Mouse (Mus musculus) limb, embryonic 11.5 days (tissue): ENCODE measurements around the gene Theg. TPM values are rescaled to one million over a fixed set of nuclear protein-coding genes. Genes with fewer than 3 reads are reported as not detected.

Source experiments
- ATAC-seq: fragments of 200-750 bp; cut with Nextera tagmentation; 2 replicates; pipeline ENCODE4 v1.8.0; 2017; ENCODE audit warnings: low read depth; ENCODE audit not compliant: insufficient number of reproducible peaks, low FRiP score, low TSS enrichment
- DNase-seq: peaks from one replicate; pipeline ENCODE4 v3.0.0-alpha.2; 2015; ENCODE audit warnings: low spot score
- H3K27ac ChIP-seq: fragments of 300-500 bp; sonication (generic); replicated peaks from 2 replicates; pipeline ENCODE4 v1.5.1; 2014; ENCODE audit warnings: low read depth, mild to moderate bottlenecking, low read length
- H3K27me3 ChIP-seq: fragments of 300-500 bp; sonication (generic); 2 replicates; pipeline ENCODE4 v1.6.1; 2014; ENCODE audit warnings: mild to moderate bottlenecking, low read length, mixed read lengths; ENCODE audit not compliant: control insufficient read depth, insufficient read depth
- H3K36me3 ChIP-seq: fragments of 300-500 bp; sonication (generic); 2 replicates; pipeline ENCODE4 v1.6.1; 2014; ENCODE audit warnings: mild to moderate bottlenecking, low read length, moderate library complexity, mixed read lengths; ENCODE audit not compliant: control insufficient read depth, insufficient read depth
- H3K4me1 ChIP-seq: fragments of 300-500 bp; sonication (generic); 2 replicates; pipeline ENCODE4 v1.6.1; 2014; ENCODE audit warnings: low read length, mixed read lengths; ENCODE audit not compliant: control insufficient read depth, insufficient read depth
- H3K4me2 ChIP-seq: fragments of 300-500 bp; sonication (generic); 2 replicates; pipeline ENCODE4 v1.6.1; 2014; ENCODE audit warnings: low read depth, mild to moderate bottlenecking, moderate library complexity; ENCODE audit not compliant: severe bottlenecking
- H3K4me3 ChIP-seq: fragments of 300-500 bp; sonication (generic); 2 replicates; pipeline ENCODE4 v1.5.1; 2014; ENCODE audit warnings: low read depth, low read length
- H3K9ac ChIP-seq: fragments of 300-500 bp; sonication (generic); 2 replicates; pipeline ENCODE4 v1.6.1; 2014; ENCODE audit warnings: mild to moderate bottlenecking, low read length
- H3K9me3 ChIP-seq: fragments of 300-500 bp; sonication (generic); 2 replicates; pipeline ENCODE4 v1.6.1; 2016; ENCODE audit warnings: low read length; ENCODE audit not compliant: control insufficient read depth
- WGBS: fragments of 180-500 bp; shearing (Covaris S2); extraction: QIAGEN DNeasy Blood & Tissue Kit; methylation state at CpG from one replicate; pipeline ENCODE4 v1.1.7; 2014; 5-methylcytosine and 5-hydroxymethylcytosine counted together
- polyA plus RNA-seq: library from polyadenylated mRNA; unstranded; fragments of >200 nt; fragmentation: Nextera tagmentation; extraction: Ambion mirVana; gene quantifications from 2 replicates; pipeline ENCODE4 v1.2.1, GENCODE M21; 2014

The Theg gene
- polyA plus RNA-seq, 1 experiment from 2014 or later, result not detected

GRCm38 (mm10) chr10:79586243-79586642 lies 888 bp downstream of the Theg start:
- Histone ChIP-seq H3K4me3 (no peak overlapping the region), H3K27ac (no peak overlapping the region), H3K36me3 (no peaks in the 10 kb centered on the region), H3K4me2 (no peak overlapping the region), H3K27me3 (no peaks in the 10 kb centered on the region), H3K9ac (no peak overlapping the region), H3K4me1 (no peaks in the 10 kb centered on the region), H3K9me3 (no peaks in the 10 kb centered on the region)
- no peak for ATAC-seq
- WGBS, result 73% methylated on average over 8 of the region's 8 CpGs
- DNase-seq, result no peak

- Histone ChIP-seq H3K9ac (no peak overlapping the region), H3K9me3 (no peaks in the 10 kb centered on the region), H3K4me2 (no peak overlapping the region), H3K27me3 (no peaks in the 10 kb centered on the region), H3K4me3 (no peak overlapping the region), H3K27ac (no peak overlapping the region), H3K36me3 (no peaks in the 10 kb centered on the region), H3K4me1 (no peaks in the 10 kb centered on the region)
- 96% methylated on average over 5 of the region's 5 CpGs for WGBS
- DNase-seq, result no peak
- ATAC-seq, result no peak
These were observed 1.4 kb downstream of the Theg start for GRCm38 (mm10) chr10:79585723-79586122.

GRCm38 (mm10) chr10:79585136-79585535 lies 2.0 kb downstream of the Theg start:
- H3K36me3 ChIP-seq, result no peaks in the 10 kb centered on the region
- H3K9me3 ChIP-seq, result no peaks in the 10 kb centered on the region
- no peak overlapping the region for H3K9ac ChIP-seq
- DNase-seq, result no peak
- ATAC-seq, result no peak
- H3K4me1 ChIP-seq, result no peaks in the 10 kb centered on the region
- H3K4me3 ChIP-seq, result no peak overlapping the region
- no peak overlapping the region for H3K27ac ChIP-seq
- 94% methylated on average over 6 of the region's 6 CpGs for WGBS
- H3K4me2 ChIP-seq, result no peak overlapping the region
- H3K27me3 ChIP-seq, result no peaks in the 10 kb centered on the region

- Histone ChIP-seq H3K4me2 (no peak overlapping the region), H3K9ac (no peak overlapping the region), H3K4me3 (no peak overlapping the region), H3K27me3 (no peaks in the 10 kb centered on the region), H3K4me1 (no peaks in the 10 kb centered on the region), H3K9me3 (no peaks in the 10 kb centered on the region), H3K36me3 (no peaks in the 10 kb centered on the region), H3K27ac (no peak overlapping the region)
- 77% methylated on average over 9 of the region's 9 CpGs for WGBS
- no peak for ATAC-seq
- DNase-seq, result no peak
These were observed 2.7 kb downstream of the Theg start for GRCm38 (mm10) chr10:79584426-79584825.

DNA sequence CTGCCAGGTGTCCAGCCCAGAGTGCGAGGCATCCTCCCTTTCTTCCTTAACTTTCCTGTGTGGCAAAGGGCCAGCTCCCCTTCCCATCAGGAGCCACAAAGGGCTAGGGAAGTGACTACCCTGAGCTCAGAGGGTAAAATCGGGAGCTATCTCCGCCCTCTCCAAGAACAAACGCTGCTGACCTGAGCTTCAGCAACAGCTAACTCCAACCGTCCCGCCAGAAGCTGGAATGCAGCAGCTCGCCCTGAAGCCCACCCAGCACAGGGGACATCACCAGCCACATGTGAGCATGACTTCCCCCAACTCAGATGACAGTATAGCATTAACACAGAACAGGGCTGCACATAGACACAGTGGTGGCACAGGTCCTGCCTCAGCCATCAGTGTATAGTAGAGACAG lies 3.1 kb downstream of the Theg start:
- no peaks in the 10 kb centered on the region for H3K4me1 ChIP-seq
- 59% methylated on average over 7 of the region's 7 CpGs for WGBS
- H3K9me3 ChIP-seq, result no peaks in the 10 kb centered on the region
- no peak overlapping the region for H3K4me2 ChIP-seq
- no peak for ATAC-seq
- H3K9ac ChIP-seq, result no peak overlapping the region
- no peaks in the 10 kb centered on the region for H3K36me3 ChIP-seq
- H3K27ac ChIP-seq, result no peak overlapping the region
- H3K4me3 ChIP-seq, result no peak overlapping the region
- no peaks in the 10 kb centered on the region for H3K27me3 ChIP-seq
- DNase-seq, result no peak

GRCm38 (mm10) chr10:79581501-79581900 lies 5.6 kb downstream of the Theg start:
- H3K27me3 ChIP-seq, result no peaks in the 10 kb centered on the region
- no peaks in the 10 kb centered on the region for H3K9me3 ChIP-seq
- no peak overlapping the region for H3K27ac ChIP-seq
- no peak for ATAC-seq
- H3K9ac ChIP-seq, result no peak overlapping the region
- no peak overlapping the region for H3K4me3 ChIP-seq
- no peak overlapping the region for H3K4me2 ChIP-seq
- no peaks in the 10 kb centered on the region for H3K36me3 ChIP-seq
- WGBS, result 88% methylated on average over 8 of the region's 8 CpGs
- no peak for DNase-seq
- H3K4me1 ChIP-seq, result no peaks in the 10 kb centered on the region

GRCm38 (mm10) chr10:79580811-79581210 lies 6.3 kb downstream of the Theg start:
- Histone ChIP-seq H3K36me3 (no peaks in the 10 kb centered on the region), H3K9me3 (no peaks in the 10 kb centered on the region), H3K27me3 (no peaks in the 10 kb centered on the region), H3K4me1 (no peaks in the 10 kb centered on the region), H3K4me3 (no peak overlapping the region), H3K4me2 (no peak overlapping the region), H3K27ac (no peak overlapping the region), H3K9ac (no peak overlapping the region)
- no peak for ATAC-seq
- peak; percentile 79 for DNase-seq
- 44% methylated on average over 6 of the region's 6 CpGs for WGBS

GRCm38 (mm10) chr10:79580356-79580755 lies 6.8 kb downstream of the Theg start:
- Histone ChIP-seq H3K4me2 (no peak overlapping the region), H3K9ac (no peak overlapping the region), H3K9me3 (no peaks in the 10 kb centered on the region), H3K27ac (no peak overlapping the region), H3K27me3 (no peaks in the 10 kb centered on the region), H3K4me1 (no peaks in the 10 kb centered on the region), H3K36me3 (no peaks in the 10 kb centered on the region), H3K4me3 (no peak overlapping the region)
- DNase-seq (no peak), ATAC-seq (no peak)
- WGBS, result 64% methylated on average over 7 of the region's 7 CpGs

DNA sequence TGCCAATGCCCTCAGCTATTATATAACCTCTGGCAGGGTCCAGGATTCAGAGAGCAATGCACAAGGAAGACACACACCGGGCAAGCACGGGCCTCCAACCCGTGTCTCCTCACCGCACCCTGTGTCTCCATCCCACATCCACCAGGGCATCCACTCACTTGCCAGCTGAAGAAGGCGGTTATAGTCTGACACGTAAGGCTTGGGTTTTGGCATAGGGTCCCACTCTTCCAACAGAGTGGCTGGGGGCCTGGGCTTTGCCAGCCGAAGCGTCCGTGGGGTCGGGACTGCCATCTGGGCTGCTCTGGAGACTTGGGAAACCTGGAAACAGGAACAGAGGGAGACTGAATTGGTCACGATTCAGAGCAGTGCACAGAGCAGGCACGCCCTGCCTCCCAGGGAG lies 7.3 kb downstream of the Theg start:
- no peaks in the 10 kb centered on the region for H3K36me3 ChIP-seq
- no peaks in the 10 kb centered on the region for H3K4me1 ChIP-seq
- H3K4me3 ChIP-seq, result no peak overlapping the region
- no peaks in the 10 kb centered on the region for H3K27me3 ChIP-seq
- no peak overlapping the region for H3K27ac ChIP-seq
- H3K4me2 ChIP-seq, result no peak overlapping the region
- no peak overlapping the region; the same call in 1 of the 2 replicates for H3K9ac ChIP-seq
- ATAC-seq (no peak), DNase-seq (no peak)
- WGBS, result 79% methylated on average over 12 of the region's 12 CpGs
- H3K9me3 ChIP-seq, result no peaks in the 10 kb centered on the region
